Mouse (Mus musculus): ENCODE measurements around the gene Atp7a. TPM values are rescaled to one million over a fixed set of nuclear protein-coding genes. Genes with fewer than 3 reads are reported as not detected.

Atp7a gene
- polyA plus RNA-seq, 1 experiment from 2014 or later: 21.8 TPM

DNA sequence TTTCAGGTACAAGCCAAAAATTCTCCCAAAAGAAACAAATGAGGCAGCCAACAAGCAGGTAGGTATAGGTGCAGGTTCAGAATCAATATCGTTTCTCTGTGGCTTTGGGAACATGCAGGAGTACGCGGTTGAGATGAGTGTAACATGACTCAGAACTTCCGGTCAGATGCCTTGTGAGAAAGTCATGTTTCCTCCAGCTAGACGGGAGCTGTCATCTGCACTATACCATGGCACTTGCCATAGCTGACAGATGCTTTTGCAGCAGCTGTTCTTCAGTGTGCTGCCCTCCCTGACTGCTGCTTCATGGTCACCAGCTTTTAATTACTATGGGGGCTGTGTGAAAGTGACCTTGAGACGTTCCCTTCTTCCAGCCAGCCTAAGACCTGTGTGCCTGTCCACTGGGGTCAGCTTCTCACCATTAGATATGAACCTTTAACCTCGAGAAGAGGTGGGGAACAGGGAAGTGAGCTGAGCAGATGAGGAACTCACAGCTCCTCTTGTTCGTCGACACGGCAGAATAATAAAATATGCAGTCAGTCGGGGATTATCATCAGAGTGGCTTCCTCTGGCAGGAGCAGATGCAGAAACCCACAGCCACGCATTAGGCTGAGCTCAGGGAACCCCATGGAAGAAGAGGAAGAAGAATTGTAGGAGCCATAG is 109.0 kb downstream of the Atp7a start:
- Histone ChIP-seq H3K4me1 (replicated peaks; ENCODE audit: control insufficient read depth, insufficient read depth, low read length) (no peaks in the 10 kb centered on the region), H3K4me3 (ENCODE audit: low read depth, low read length) (no peak overlapping the region), H3K27me3 (ENCODE audit: control insufficient read depth, insufficient read depth, low read length) (no peaks in the 10 kb centered on the region), H3K9ac (ENCODE audit: low read length) (no peak overlapping the region), H3K27ac (ENCODE audit: low read depth, low read length) (no peak overlapping the region), H3K9me3 (ENCODE audit: control insufficient read depth, low read length) (no peaks in the 10 kb centered on the region), H3K36me3 (ENCODE audit: control insufficient read depth, insufficient read depth, low read length) (no peaks in the 10 kb centered on the region), H3K4me2 (ENCODE audit: low read depth, low read length, severe bottlenecking) (no peak overlapping the region)
- DNase-seq (ENCODE audit: low spot score) (no peak), ATAC-seq (replicated peaks; ENCODE audit: low FRiP score) (no peak)
- 73% methylated on average over 12 of the region's 12 CpGs for WGBS

DNA sequence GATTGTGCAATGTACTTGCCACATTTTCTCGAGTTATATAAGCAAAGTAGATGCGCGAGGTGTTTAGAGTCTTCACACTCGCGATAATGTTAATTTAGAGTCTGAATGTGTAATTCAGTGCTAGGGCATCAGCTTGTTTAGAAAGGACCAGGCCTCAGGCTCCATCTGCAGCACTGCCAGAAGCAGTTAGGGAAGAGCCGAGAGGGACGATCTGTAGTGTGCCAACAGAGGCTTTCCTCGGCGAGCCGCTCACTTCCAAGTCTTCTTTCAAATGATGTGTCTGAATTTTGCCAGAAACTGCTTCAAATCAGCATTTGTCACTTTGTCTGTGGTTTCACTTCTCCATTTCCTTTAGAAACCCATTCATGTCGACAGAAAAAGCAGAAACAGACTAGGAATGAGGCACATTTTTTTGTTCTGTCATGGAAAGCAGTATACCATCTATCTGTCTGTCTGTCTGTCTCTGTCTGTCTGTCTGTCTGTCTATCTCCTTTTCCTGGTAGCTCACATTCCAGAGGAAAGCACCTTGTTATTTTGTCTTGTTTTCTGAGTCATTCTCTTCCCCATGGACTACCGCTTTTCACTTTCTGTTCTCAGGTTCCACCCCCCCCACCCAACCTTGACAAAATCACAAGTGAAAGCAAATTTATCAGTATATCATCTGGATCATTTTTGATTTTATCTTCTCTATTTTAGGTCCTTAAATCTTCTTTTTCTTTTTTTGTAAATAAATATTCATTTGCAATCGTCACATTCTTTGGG is 112.4 kb downstream of the Atp7a start:
- Histone ChIP-seq H3K9ac (ENCODE audit: low read length) (no peak overlapping the region), H3K4me1 (replicated peaks; ENCODE audit: control insufficient read depth, insufficient read depth, low read length) (no peaks in the 10 kb centered on the region), H3K27ac (ENCODE audit: low read depth, low read length) (no peak overlapping the region), H3K4me3 (ENCODE audit: low read depth, low read length) (no peak overlapping the region), H3K27me3 (ENCODE audit: control insufficient read depth, insufficient read depth, low read length) (no peaks in the 10 kb centered on the region), H3K4me2 (ENCODE audit: low read depth, low read length, severe bottlenecking) (no peak overlapping the region), H3K9me3 (ENCODE audit: control insufficient read depth, low read length) (no peaks in the 10 kb centered on the region), H3K36me3 (ENCODE audit: control insufficient read depth, insufficient read depth, low read length) (no peaks in the 10 kb centered on the region)
- ATAC-seq (replicated peaks; ENCODE audit: low FRiP score) (no peak), DNase-seq (ENCODE audit: low spot score) (no peak)
- 79% methylated on average over 13 of the region's 13 CpGs for WGBS

DNA sequence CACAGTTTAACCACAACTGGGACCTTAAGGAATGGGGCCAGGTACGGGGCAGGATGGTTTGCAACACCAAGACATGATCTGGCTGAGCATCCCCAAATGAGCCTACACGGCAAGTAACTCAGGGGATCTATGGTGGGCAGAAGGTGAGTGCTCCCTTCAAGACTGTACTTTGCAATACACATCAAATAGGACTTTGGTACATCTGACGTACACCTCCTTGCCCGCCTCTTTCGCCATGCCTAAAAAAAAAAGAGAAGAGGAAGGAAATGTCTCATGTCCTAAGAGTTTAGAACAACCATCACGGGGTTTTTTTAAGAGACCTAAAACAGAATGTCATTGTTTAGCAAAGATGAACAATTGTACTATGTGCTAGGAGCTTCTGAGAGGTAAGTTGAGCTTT is 115.9 kb downstream of the Atp7a start, which contains the start of gene Tlr13:
TSS of gene Tlr13 (plus strand) at position 269 of the 400 bp plus-strand sequence.
- H3K4me2 ChIP-seq (ENCODE audit: low read depth, low read length, severe bottlenecking): no peak within 1 kb of the TSS
- ATAC-seq (replicated peaks; ENCODE audit: low FRiP score): no peak
- no peaks in the 10 kb centered on the region for H3K9me3 ChIP-seq (ENCODE audit: control insufficient read depth, low read length)
- H3K27me3 ChIP-seq (ENCODE audit: control insufficient read depth, insufficient read depth, low read length): no peaks in the 10 kb centered on the region
- H3K9ac ChIP-seq (ENCODE audit: low read length): no peak within 1 kb of the TSS
- H3K36me3 ChIP-seq (ENCODE audit: control insufficient read depth, insufficient read depth, low read length): no peaks in the 10 kb centered on the region
- H3K4me1 ChIP-seq (replicated peaks; ENCODE audit: control insufficient read depth, insufficient read depth, low read length): no peaks in the 10 kb centered on the region
- no peak within 1 kb of the TSS for H3K27ac ChIP-seq (ENCODE audit: low read depth, low read length)
- WGBS: 91% methylated on average over 6 of the region's 6 CpGs
- H3K4me3 ChIP-seq (ENCODE audit: low read depth, low read length): no peak within 1 kb of the TSS
- no peak for DNase-seq (ENCODE audit: low spot score)

DNA sequence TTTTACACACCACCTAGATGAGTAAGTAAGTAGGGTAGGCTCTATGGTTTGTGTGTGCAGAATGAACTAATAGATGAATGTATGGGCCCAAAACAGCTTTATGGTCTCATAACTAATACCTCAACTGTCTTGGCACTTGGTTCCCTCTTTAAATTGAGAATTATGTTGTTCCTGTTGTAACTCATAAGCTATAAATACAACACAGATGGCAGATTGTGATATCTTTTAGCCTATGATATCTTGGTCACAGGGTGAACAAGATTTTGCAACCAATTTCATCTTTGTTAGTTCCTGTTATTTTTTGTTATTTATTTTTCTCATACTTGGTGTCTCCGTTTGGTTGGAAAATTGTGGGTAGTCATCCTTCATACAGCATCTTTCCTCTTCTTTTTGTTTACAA is 121.1 kb downstream of the Atp7a start:
- ATAC-seq (replicated peaks; ENCODE audit: low FRiP score) (no peak), DNase-seq (ENCODE audit: low spot score) (no peak)
- H3K4me1 ChIP-seq (replicated peaks; ENCODE audit: control insufficient read depth, insufficient read depth, low read length): no peaks in the 10 kb centered on the region
- no peak overlapping the region for H3K9ac ChIP-seq (ENCODE audit: low read length)
- 92% methylated on average over 1 of the region's 1 CpGs for WGBS
- no peak overlapping the region for H3K4me3 ChIP-seq (ENCODE audit: low read depth, low read length)
- H3K9me3 ChIP-seq (ENCODE audit: control insufficient read depth, low read length): no peaks in the 10 kb centered on the region
- H3K27me3 ChIP-seq (ENCODE audit: control insufficient read depth, insufficient read depth, low read length): no peaks in the 10 kb centered on the region
- H3K4me2 ChIP-seq (ENCODE audit: low read depth, low read length, severe bottlenecking): no peak overlapping the region
- H3K27ac ChIP-seq (ENCODE audit: low read depth, low read length): no peak overlapping the region
- no peaks in the 10 kb centered on the region for H3K36me3 ChIP-seq (ENCODE audit: control insufficient read depth, insufficient read depth, low read length)

DNA sequence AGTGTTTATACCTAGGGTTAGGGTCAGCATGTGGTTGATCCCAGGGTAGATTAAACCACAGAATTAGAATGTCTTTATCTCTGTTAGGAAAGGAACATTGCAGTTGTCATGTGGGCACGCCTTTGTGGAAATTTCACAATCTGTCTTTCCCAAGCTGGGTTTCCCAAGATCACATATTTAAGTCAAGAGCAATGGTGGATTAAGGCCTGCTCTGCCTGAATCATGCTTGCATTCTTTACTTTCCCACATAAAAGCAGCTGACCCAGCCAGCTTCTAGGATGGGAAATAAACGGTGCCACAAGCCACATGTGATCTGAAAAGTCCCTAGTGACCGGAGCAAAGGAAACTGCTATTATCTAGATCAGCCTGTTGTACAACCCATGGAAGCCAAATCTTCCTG is 122.4 kb downstream of the Atp7a start:
- H3K9ac ChIP-seq (ENCODE audit: low read length): no peak overlapping the region
- ATAC-seq (replicated peaks; ENCODE audit: low FRiP score): no peak
- no peaks in the 10 kb centered on the region; the same call in 1 of the 2 replicates for H3K27me3 ChIP-seq (ENCODE audit: control insufficient read depth, insufficient read depth, low read length)
- H3K4me2 ChIP-seq (ENCODE audit: low read depth, low read length, severe bottlenecking): no peak overlapping the region
- H3K4me3 ChIP-seq (ENCODE audit: low read depth, low read length): no peak overlapping the region
- H3K36me3 ChIP-seq (ENCODE audit: control insufficient read depth, insufficient read depth, low read length): no peaks in the 10 kb centered on the region
- no peaks in the 10 kb centered on the region for H3K9me3 ChIP-seq (ENCODE audit: control insufficient read depth, low read length)
- WGBS: 87% methylated on average over 3 of the region's 3 CpGs
- H3K4me1 ChIP-seq (replicated peaks; ENCODE audit: control insufficient read depth, insufficient read depth, low read length): no peaks in the 10 kb centered on the region
- no peak overlapping the region for H3K27ac ChIP-seq (ENCODE audit: low read depth, low read length)
- DNase-seq (ENCODE audit: low spot score): no peak

DNA sequence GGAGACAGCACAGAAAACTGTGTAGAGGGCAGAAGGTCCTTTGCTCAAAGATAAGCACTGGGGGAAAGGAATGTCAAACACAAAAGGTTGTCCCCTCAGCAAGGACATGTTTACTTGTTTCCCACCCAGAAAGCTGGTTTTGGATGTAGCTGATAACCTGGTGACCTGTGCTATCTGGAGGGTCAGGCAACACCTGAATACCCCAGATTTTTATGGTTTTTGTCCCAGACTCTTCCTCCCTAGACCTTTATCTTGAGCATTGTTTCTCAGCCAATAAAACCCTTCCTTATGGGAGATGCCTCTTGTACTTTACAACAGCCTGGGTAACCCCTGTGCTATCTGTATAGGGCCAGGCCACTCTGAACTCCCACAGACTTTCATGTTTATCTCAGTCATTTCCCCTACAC is 127.1 kb downstream of the Atp7a start:
- no peak overlapping the region for H3K4me2 ChIP-seq (ENCODE audit: low read depth, low read length, severe bottlenecking)
- no peaks in the 10 kb centered on the region for H3K9me3 ChIP-seq (ENCODE audit: control insufficient read depth, low read length)
- no peak overlapping the region for H3K27ac ChIP-seq (ENCODE audit: low read depth, low read length)
- no peaks in the 10 kb centered on the region; the same call in 1 of the 2 replicates for H3K27me3 ChIP-seq (ENCODE audit: control insufficient read depth, insufficient read depth, low read length)
- H3K9ac ChIP-seq (ENCODE audit: low read length): no peak overlapping the region
- ATAC-seq (replicated peaks; ENCODE audit: low FRiP score) (no peak), DNase-seq (ENCODE audit: low spot score) (no peak)
- H3K36me3 ChIP-seq (ENCODE audit: control insufficient read depth, insufficient read depth, low read length): no peaks in the 10 kb centered on the region
- H3K4me1 ChIP-seq (replicated peaks; ENCODE audit: control insufficient read depth, insufficient read depth, low read length): no peaks in the 10 kb centered on the region
- H3K4me3 ChIP-seq (ENCODE audit: low read depth, low read length): no peak overlapping the region

DNA sequence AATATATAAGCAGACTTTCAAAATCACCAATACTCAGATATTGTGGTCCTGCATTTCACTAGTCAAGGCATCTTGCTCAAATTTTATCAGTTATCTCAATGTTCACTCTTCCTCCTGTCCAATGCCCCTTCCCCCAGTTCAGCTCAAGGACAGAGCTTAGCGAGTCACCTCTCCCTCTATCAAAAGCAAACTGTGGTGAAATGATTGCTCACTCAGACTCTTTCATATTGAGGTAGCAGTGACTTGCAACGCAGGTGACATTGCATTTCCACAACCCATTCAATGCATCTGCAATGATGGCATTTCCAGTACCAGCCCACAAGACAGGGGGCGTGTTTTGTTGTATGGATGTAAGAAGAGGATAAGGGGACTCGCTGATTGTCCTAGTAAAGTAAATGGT is 128.8 kb downstream of the Atp7a start:
- DNase-seq (ENCODE audit: low spot score) (no peak), ATAC-seq (replicated peaks; ENCODE audit: low FRiP score) (no peak)
- no peaks in the 10 kb centered on the region for H3K4me1 ChIP-seq (replicated peaks; ENCODE audit: control insufficient read depth, insufficient read depth, low read length)
- no peak overlapping the region for H3K4me3 ChIP-seq (ENCODE audit: low read depth, low read length)
- H3K9me3 ChIP-seq (ENCODE audit: control insufficient read depth, low read length): no peaks in the 10 kb centered on the region
- H3K36me3 ChIP-seq (ENCODE audit: control insufficient read depth, insufficient read depth, low read length): no peaks in the 10 kb centered on the region
- H3K4me2 ChIP-seq (ENCODE audit: low read depth, low read length, severe bottlenecking): no peak overlapping the region
- no peak overlapping the region for H3K9ac ChIP-seq (ENCODE audit: low read length)
- H3K27me3 ChIP-seq (ENCODE audit: control insufficient read depth, insufficient read depth, low read length): no peaks in the 10 kb centered on the region; the same call in 1 of the 2 replicates
- WGBS: 81% methylated on average over 4 of the region's 4 CpGs
- H3K27ac ChIP-seq (ENCODE audit: low read depth, low read length): no peak overlapping the region

DNA sequence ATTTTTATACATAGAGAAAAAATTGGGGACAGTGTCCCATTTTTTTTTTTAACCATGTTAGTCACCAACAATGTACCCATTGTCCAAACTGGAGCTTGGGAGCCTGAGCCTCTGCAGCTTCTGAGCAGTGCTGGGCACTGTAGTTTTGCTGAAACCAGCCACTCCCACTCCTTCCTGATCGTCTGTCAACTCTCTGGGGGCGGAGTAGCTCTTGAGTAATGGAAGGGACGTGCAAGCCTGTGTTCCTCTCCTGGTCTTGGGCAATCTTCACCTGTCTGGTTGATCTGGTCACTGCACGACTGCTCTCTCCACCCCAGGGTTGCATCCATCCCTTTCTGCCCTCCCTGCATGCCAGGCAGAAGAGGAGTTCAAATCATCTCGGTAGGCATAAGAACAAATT is 136.9 kb downstream of the Atp7a start:
- no peaks in the 10 kb centered on the region for H3K27me3 ChIP-seq (ENCODE audit: control insufficient read depth, insufficient read depth, low read length)
- no peak overlapping the region for H3K27ac ChIP-seq (ENCODE audit: low read depth, low read length)
- WGBS: 64% methylated on average over 5 of the region's 5 CpGs
- no peak overlapping the region for H3K4me3 ChIP-seq (ENCODE audit: low read depth, low read length)
- no peaks in the 10 kb centered on the region for H3K36me3 ChIP-seq (ENCODE audit: control insufficient read depth, insufficient read depth, low read length)
- H3K4me1 ChIP-seq (replicated peaks; ENCODE audit: control insufficient read depth, insufficient read depth, low read length): no peaks in the 10 kb centered on the region
- DNase-seq (ENCODE audit: low spot score) (no peak), ATAC-seq (replicated peaks; ENCODE audit: low FRiP score) (no peak)
- no peaks in the 10 kb centered on the region for H3K9me3 ChIP-seq (ENCODE audit: control insufficient read depth, low read length)
- no peak overlapping the region for H3K9ac ChIP-seq (ENCODE audit: low read length)
- H3K4me2 ChIP-seq (ENCODE audit: low read depth, low read length, severe bottlenecking): no peak overlapping the region

DNA sequence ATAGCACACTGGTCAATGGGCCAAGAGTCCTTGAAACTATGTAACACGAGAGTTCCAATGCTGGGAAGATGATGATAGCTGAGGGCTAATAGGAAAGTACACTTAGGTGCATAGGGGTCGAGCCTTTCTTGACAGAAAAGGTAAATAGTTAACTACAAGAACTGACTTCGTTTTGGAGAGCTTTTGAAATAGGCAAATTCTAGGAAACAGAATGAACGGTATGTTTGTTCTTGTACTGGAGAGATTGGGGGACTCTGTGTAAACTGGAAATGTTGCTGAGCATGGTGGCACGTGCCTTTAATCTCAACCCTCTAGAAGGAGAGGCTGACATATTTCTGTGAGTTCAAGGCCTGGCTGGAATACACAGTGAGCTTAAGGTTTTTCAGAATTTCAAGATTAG is 137.5 kb downstream of the Atp7a start:
- H3K4me3 ChIP-seq (ENCODE audit: low read depth, low read length): no peak overlapping the region
- 79% methylated on average over 5 of the region's 5 CpGs for WGBS
- no peak overlapping the region for H3K4me2 ChIP-seq (ENCODE audit: low read depth, low read length, severe bottlenecking)
- no peaks in the 10 kb centered on the region for H3K27me3 ChIP-seq (ENCODE audit: control insufficient read depth, insufficient read depth, low read length)
- ATAC-seq (replicated peaks; ENCODE audit: low FRiP score): no peak
- no peaks in the 10 kb centered on the region for H3K9me3 ChIP-seq (ENCODE audit: control insufficient read depth, low read length)
- no peak overlapping the region for H3K27ac ChIP-seq (ENCODE audit: low read depth, low read length)
- H3K9ac ChIP-seq (ENCODE audit: low read length): no peak overlapping the region
- H3K36me3 ChIP-seq (ENCODE audit: control insufficient read depth, insufficient read depth, low read length): no peaks in the 10 kb centered on the region
- H3K4me1 ChIP-seq (replicated peaks; ENCODE audit: control insufficient read depth, insufficient read depth, low read length): no peaks in the 10 kb centered on the region
- no peak for DNase-seq (ENCODE audit: low spot score)

All from forebrain, embryonic 11.5 days (tissue).